Mouse (Mus musculus) liver, embryonic 12.5 days (tissue): Measurements from ENCODE around the gene Asic4. TPM values are rescaled to one million over a fixed set of nuclear protein-coding genes. Genes with fewer than 3 reads are reported as not detected.

Experiments
- ATAC-seq: fragments of 200-750 bp; cut with Nextera tagmentation; 2 replicates; pipeline ENCODE4 v1.8.0; 2017; ENCODE audit warnings: moderate number of reproducible peaks, mild to moderate bottlenecking, moderate library complexity
- H3K27ac ChIP-seq: fragments of 300-500 bp; sonication (generic); 2 replicates; pipeline ENCODE4 v1.5.1; 2016; ENCODE audit warnings: mild to moderate bottlenecking
- H3K27me3 ChIP-seq: fragments of 300-500 bp; sonication (generic); replicated peaks from 2 replicates; pipeline ENCODE4 v1.6.1; 2016; ENCODE audit warnings: mild to moderate bottlenecking, moderate library complexity
- H3K36me3 ChIP-seq: fragments of 300-500 bp; sonication (generic); 2 replicates; pipeline ENCODE4 v1.6.1; 2016; ENCODE audit warnings: mild to moderate bottlenecking, moderate library complexity
- H3K4me1 ChIP-seq: fragments of 300-500 bp; sonication (generic); 2 replicates; pipeline ENCODE4 v1.6.1; 2016
- H3K4me2 ChIP-seq: fragments of 300-500 bp; sonication (generic); 2 replicates; pipeline ENCODE4 v1.6.1; 2016; ENCODE audit warnings: mild to moderate bottlenecking, moderate library complexity
- H3K4me3 ChIP-seq: fragments of 300-500 bp; sonication (generic); 2 replicates; pipeline ENCODE4 v1.5.1; 2016; ENCODE audit warnings: mild to moderate bottlenecking, moderate library complexity
- H3K9ac ChIP-seq: fragments of 300-500 bp; sonication (generic); 2 replicates; pipeline ENCODE4 v1.6.1; 2016; ENCODE audit warnings: mild to moderate bottlenecking, moderate library complexity
- H3K9me3 ChIP-seq: fragments of 300-500 bp; sonication (generic); replicated peaks from 2 replicates; pipeline ENCODE4 v1.6.1; 2016; ENCODE audit warnings: mild to moderate bottlenecking, moderate library complexity
- WGBS: fragments of 180-500 bp; shearing (Covaris S2); methylation state at CpG from one replicate; pipeline ENCODE4 v1.1.7; 2016; ENCODE audit not compliant: insufficient replicate concordance; 5-methylcytosine and 5-hydroxymethylcytosine counted together
- polyA plus RNA-seq: library from polyadenylated mRNA; unstranded; fragments of >200 nt; fragmentation: Nextera tagmentation; extraction: Ambion mirVana; gene quantifications from 2 replicates; pipeline ENCODE4 v1.2.1, GENCODE M21; 2016

The Asic4 gene
- polyA plus RNA-seq, 1 experiment from 2014 or later, result 0.83 TPM

- Histone ChIP-seq H3K27me3 (peaks cover 56% of the 10 kb centered on the region), H3K9ac (no peak overlapping the region), H3K36me3 (peaks cover 10% of the 10 kb centered on the region), H3K4me2 (no peak overlapping the region), H3K27ac (no peak overlapping the region), H3K4me3 (no peak overlapping the region), H3K9me3 (no peaks in the 10 kb centered on the region), H3K4me1 (peaks cover 4% of the 10 kb centered on the region; the same call in 1 of the 2 replicates)
- ATAC-seq, result no peak
- WGBS, result 39% methylated on average over 24 of the region's 24 CpGs
Observed at GRCm38 (mm10) chr1:75492579-75493170, 42.4 kb downstream of the Asic4 start.

GRCm38 (mm10) chr1:75494878-75495548 lies 44.8 kb downstream of the Asic4 start:
- Histone ChIP-seq H3K27ac (no peak overlapping the region), H3K9ac (no peak overlapping the region), H3K27me3 (peaks cover 33% of the 10 kb centered on the region), H3K4me3 (no peak overlapping the region), H3K36me3 (peaks cover 23% of the 10 kb centered on the region), H3K4me1 (no peaks in the 10 kb centered on the region), H3K4me2 (no peak overlapping the region), H3K9me3 (no peaks in the 10 kb centered on the region)
- no peak for ATAC-seq
- WGBS, result 60% methylated on average over 12 of the region's 12 CpGs

GRCm38 (mm10) chr1:75498897-75499296 lies 48.7 kb downstream of the Asic4 start:
- H3K4me2 ChIP-seq, result no peak overlapping the region
- H3K36me3 ChIP-seq, result peaks cover 52% of the 10 kb centered on the region
- H3K9me3 ChIP-seq, result no peaks in the 10 kb centered on the region
- H3K4me1 ChIP-seq, result peaks cover 5% of the 10 kb centered on the region; the same call in 1 of the 2 replicates
- H3K9ac ChIP-seq, result no peak overlapping the region
- ATAC-seq, result no peak
- H3K4me3 ChIP-seq, result no peak overlapping the region
- H3K27ac ChIP-seq, result no peak overlapping the region
- whole genome bisulfite sequencing, result 58% methylated on average over 4 of the region's 4 CpGs
- peaks cover 16% of the 10 kb centered on the region for H3K27me3 ChIP-seq

GRCm38 (mm10) chr1:75499441-75499840 lies 49.2 kb downstream of the Asic4 start:
- peaks cover 21% of the 10 kb centered on the region for H3K27me3 ChIP-seq
- H3K36me3 ChIP-seq, result peaks cover 54% of the 10 kb centered on the region
- no peak overlapping the region for H3K4me2 ChIP-seq
- no peaks in the 10 kb centered on the region for H3K9me3 ChIP-seq
- no peak overlapping the region for H3K4me3 ChIP-seq
- WGBS, result 75% methylated on average over 7 of the region's 7 CpGs
- no peak for ATAC-seq
- H3K9ac ChIP-seq, result no peak overlapping the region
- H3K27ac ChIP-seq, result no peak overlapping the region
- peaks cover 7% of the 10 kb centered on the region; the same call in 1 of the 2 replicates for H3K4me1 ChIP-seq

GRCm38 (mm10) chr1:75501905-75502304 lies 51.7 kb downstream of the Asic4 start:
- Histone ChIP-seq H3K36me3 (peaks cover 52% of the 10 kb centered on the region), H3K4me1 (peaks cover 14% of the 10 kb centered on the region), H3K4me2 (no peak overlapping the region), H3K4me3 (no peak overlapping the region), H3K9me3 (no peaks in the 10 kb centered on the region), H3K27ac (no peak overlapping the region), H3K27me3 (peaks cover 46% of the 10 kb centered on the region), H3K9ac (no peak overlapping the region)
- no peak for ATAC-seq
- 76% methylated on average over 9 of the region's 9 CpGs for WGBS

- Histone ChIP-seq H3K9ac (no peak overlapping the region), H3K36me3 (peaks cover 43% of the 10 kb centered on the region), H3K27me3 (peaks cover 58% of the 10 kb centered on the region), H3K4me3 (no peak overlapping the region), H3K27ac (no peak overlapping the region), H3K4me2 (no peak overlapping the region), H3K4me1 (peaks cover 19% of the 10 kb centered on the region), H3K9me3 (no peaks in the 10 kb centered on the region)
- WGBS, result 74% methylated on average over 25 of the region's 25 CpGs
- ATAC-seq, result no peak
Observed at GRCm38 (mm10) chr1:75502945-75503650, 52.9 kb downstream of the Asic4 start.

- Histone ChIP-seq H3K27me3 (peaks cover 62% of the 10 kb centered on the region), H3K4me2 (no peak overlapping the region), H3K9me3 (no peaks in the 10 kb centered on the region), H3K9ac (no peak overlapping the region), H3K4me3 (no peak overlapping the region), H3K4me1 (peaks cover 19% of the 10 kb centered on the region), H3K36me3 (peaks cover 38% of the 10 kb centered on the region), H3K27ac (no peak overlapping the region)
- 66% methylated on average over 23 of the region's 23 CpGs for WGBS
- no peak for ATAC-seq
Observed at GRCm38 (mm10) chr1:75503651-75503980, 53.4 kb downstream of the Asic4 start.

GRCm38 (mm10) chr1:75504256-75505045 lies 54.2 kb downstream of the Asic4 start:
- H3K9ac ChIP-seq, result no peak overlapping the region
- H3K4me1 ChIP-seq, result peaks cover 22% of the 10 kb centered on the region
- no peak for ATAC-seq
- peaks cover 70% of the 10 kb centered on the region for H3K27me3 ChIP-seq
- no peaks in the 10 kb centered on the region for H3K9me3 ChIP-seq
- no peak overlapping the region for H3K27ac ChIP-seq
- peak overlapping the region; percentile 61; the same call in 1 of the 2 replicates for H3K4me3 ChIP-seq
- 43% methylated on average over 9 of the region's 9 CpGs for WGBS
- peak overlapping the region; percentile 62 for H3K4me2 ChIP-seq
- peaks cover 36% of the 10 kb centered on the region for H3K36me3 ChIP-seq

- Histone ChIP-seq H3K27ac (peak overlapping the region; percentile 81), H3K4me2 (peak overlapping the region; percentile 62)
- WGBS, result 2% methylated on average over 82 of the region's 84 CpGs
Observed at GRCm38 (mm10) chr1:75505159-75505955, 55.1 kb downstream of the Asic4 start.

GRCm38 (mm10) chr1:75505956-75506831 lies 56.0 kb downstream of the Asic4 start, which contains the start of gene Obsl1:
TSS of gene Obsl1 (minus strand) at chr1:75506452.
- ATAC-seq, result peak; percentile 65
- WGBS, result 2% methylated on average over 59 of the region's 65 CpGs
- Histone ChIP-seq H3K4me3 (peak within 1 kb of the TSS; percentile 61), H3K27me3 (peaks cover 85% of the 10 kb centered on the region), H3K9me3 (no peaks in the 10 kb centered on the region), H3K4me2 (peak within 1 kb of the TSS; percentile 62), H3K36me3 (peaks cover 25% of the 10 kb centered on the region), H3K9ac (peak within 1 kb of the TSS; percentile 69), H3K4me1 (peaks cover 35% of the 10 kb centered on the region), H3K27ac (peak within 1 kb of the TSS; percentile 81)

More at GRCm38 (mm10) chr1:75505159-75505955, 55.1 kb downstream of the Asic4 start:
- ATAC-seq, result no peak
- Histone ChIP-seq H3K27me3 (peaks cover 79% of the 10 kb centered on the region), H3K36me3 (peaks cover 30% of the 10 kb centered on the region), H3K9me3 (no peaks in the 10 kb centered on the region), H3K4me3 (peak overlapping the region; percentile 61), H3K9ac (peak overlapping the region; percentile 69), H3K4me1 (peaks cover 27% of the 10 kb centered on the region)
